Mouse (Mus musculus): ENCODE results near the gene Capns1. TPM values are rescaled to one million over a fixed set of nuclear protein-coding genes. Genes with fewer than 3 reads are reported as not detected.
A peak's percentile ranks its signal among the peaks of the same experiment; 100 is the strongest.

Capns1 gene
- total and polyA plus RNA-seq, 3 experiments: 31.7 to 354 TPM; not detected in 1

DNA sequence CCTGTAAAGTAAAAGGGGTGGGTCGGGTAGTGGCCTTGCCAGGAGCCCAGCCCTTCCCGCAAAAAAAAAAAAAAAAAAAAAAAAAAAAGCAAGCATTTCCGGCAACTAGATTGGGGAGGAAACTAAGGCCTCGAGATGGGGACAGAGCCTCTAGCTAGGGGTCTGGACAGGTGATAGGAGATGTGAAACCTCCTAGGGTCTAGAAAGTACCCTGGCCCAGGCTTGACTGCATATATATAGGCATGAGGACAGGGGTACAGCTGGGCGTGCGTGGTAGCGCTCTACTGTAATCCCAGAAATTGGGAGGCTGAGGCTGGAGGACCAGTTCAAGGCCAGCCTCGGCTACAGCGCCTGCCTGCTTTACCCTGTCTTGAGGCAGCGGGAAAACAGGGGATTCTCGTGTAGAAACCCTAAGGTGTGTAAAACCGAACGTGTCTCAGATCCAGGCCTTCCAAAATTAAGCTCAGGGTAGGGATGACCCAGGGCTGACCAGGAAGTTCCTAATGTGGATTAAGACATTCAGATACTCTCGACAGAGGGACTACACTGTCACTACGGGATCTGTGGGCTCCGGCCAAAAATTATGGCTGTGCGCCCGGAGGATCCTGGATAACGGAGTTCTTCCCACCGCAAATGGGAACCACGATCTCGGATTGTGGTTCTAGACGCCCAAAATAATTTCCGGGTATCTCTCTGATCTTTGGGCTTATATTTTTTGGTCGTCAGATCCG is 4.3 kb downstream of the Capns1 start:
- Histone ChIP-seq H3K27me3 (ENCODE audit: control insufficient read depth in 1 of 2, insufficient read depth in 2 of 2, low read length in 2 of 2) (no peaks in the 10 kb centered on the region), H3K9me3 (replicated peaks; ENCODE audit: insufficient read depth, low read length) (no peaks in the 10 kb centered on the region), H3K9ac (ENCODE audit: control insufficient read depth, low read depth, low read length, poor library complexity, severe bottlenecking) (peak overlapping the region; percentile 68), H3K4me1 (ENCODE audit: control insufficient read depth in 1 of 2, insufficient read depth in 2 of 2, low read length in 2 of 2) (peaks cover 0 to 17% of the 10 kb centered on the region in 2 experiments; a peak in 3 of 4 replicates), H3K36me3 (ENCODE audit: control insufficient read depth in 1 of 2, insufficient read depth in 2 of 2, low read length in 2 of 2) (peaks cover 0 to 14% of the 10 kb centered on the region in 2 experiments; a peak in 2 of 4 replicates), H3K4me3 (ENCODE audit: control insufficient read depth in 1 of 2, insufficient read depth in 1 of 2, low read depth in 2 of 2, low read length in 2 of 2) (peak overlapping the region; percentile 57 to 66), H3K27ac (ENCODE audit: control insufficient read depth, low read depth, low read length) (peak overlapping the region; percentile 76), H3K79me2 (ENCODE audit: control insufficient read depth, insufficient read depth, low read length, poor library complexity) (peaks cover 9% of the 10 kb centered on the region)
- DNase-seq (ENCODE audit: low read depth, low spot score): peak; percentile 77
- peak; percentile 49; the same call in 1 of the 2 replicates for TF ChIP-seq MAZ (IDR thresholded peaks at IDR 0.05; ENCODE audit: low read depth, low read length)
- TF ChIP-seq ZMIZ1 (IDR thresholded peaks at IDR 0.05; ENCODE audit: low read depth, low read length): 0 out of 2 replicates have a peak, but pooled peaks have one; percentile 22
- peak; percentile 72; the same call in 1 of the 2 replicates for TF ChIP-seq SIN3A (IDR thresholded peaks at IDR 0.05; ENCODE audit: low read length)
- no peak for TF ChIP-seq MYC (IDR thresholded peaks at IDR 0.05; ENCODE audit: low read depth, low read length)
- TF ChIP-seq MXI1 (IDR thresholded peaks at IDR 0.05; ENCODE audit: low read depth, low read length): peak; percentile 42
- TF ChIP-seq ZNF384 (IDR thresholded peaks at IDR 0.05; ENCODE audit: low read depth, low read length): peak; percentile 98
- TF ChIP-seq HCFC1 (IDR thresholded peaks at IDR 0.05; ENCODE audit: low read depth, low read length): peak; percentile 69
- TF ChIP-seq MAFK (IDR thresholded peaks at IDR 0.05; ENCODE audit: borderline replicate concordance, low read depth, low read length): no peak
- TF ChIP-seq ELF1 (IDR thresholded peaks at IDR 0.05; ENCODE audit: low read depth, low read length): 0 out of 2 replicates have a peak, but pooled peaks have one; percentile 46
- 0 out of 2 replicates have a peak, but pooled peaks have one; percentile 18 for TF ChIP-seq NELFE (IDR thresholded peaks at IDR 0.05; ENCODE audit: low read depth, low read length)
- TF ChIP-seq ZKSCAN1 (IDR thresholded peaks at IDR 0.05; ENCODE audit: low read depth, low read length): peak; percentile 34; the same call in 1 of the 2 replicates
- no peak for TF ChIP-seq MAX (IDR thresholded peaks at IDR 0.05; ENCODE audit: low read length)
- TF ChIP-seq POLR2AphosphoS2 (IDR thresholded peaks at IDR 0.05; ENCODE audit: low read length): no peak

DNA sequence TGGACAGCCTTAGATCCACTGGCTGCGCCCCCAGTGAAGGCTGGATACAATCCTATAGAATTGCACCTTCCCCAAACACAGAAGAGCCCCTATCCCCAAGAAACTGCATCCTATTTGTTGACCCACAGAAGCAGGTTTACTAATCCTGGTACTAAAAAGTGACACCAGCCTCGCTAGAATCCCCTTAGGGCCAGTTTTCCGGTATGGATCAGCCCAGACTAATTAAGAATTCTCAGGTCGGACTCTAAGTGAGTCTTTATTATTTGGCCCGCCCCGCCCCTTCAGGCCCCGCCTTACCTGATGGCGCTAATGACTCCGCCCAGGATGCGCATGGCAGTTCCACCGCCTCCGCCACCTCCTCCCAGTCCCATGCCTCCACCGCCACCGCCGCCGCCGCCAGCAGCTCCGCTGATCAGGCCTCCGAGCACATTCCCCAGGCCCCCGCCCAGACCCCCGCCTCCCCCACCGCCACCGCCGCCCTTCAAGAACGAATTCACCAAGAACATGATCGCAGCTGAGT is 5.0 kb downstream of the Capns1 start:
- Histone ChIP-seq H3K27ac (ENCODE audit: control insufficient read depth, low read depth, low read length) (peak overlapping the region; percentile 25; the same call in 1 of the 2 replicates), H3K4me3 (ENCODE audit: control insufficient read depth in 1 of 2, insufficient read depth in 1 of 2, low read depth in 2 of 2, low read length in 2 of 2) (peak overlapping the region; percentile 33 to 57), H3K4me1 (ENCODE audit: control insufficient read depth in 1 of 2, insufficient read depth in 2 of 2, low read length in 2 of 2) (peaks cover 0 to 17% of the 10 kb centered on the region in 2 experiments; a peak in 3 of 4 replicates), H3K9ac (ENCODE audit: control insufficient read depth, low read depth, low read length, poor library complexity, severe bottlenecking) (peak overlapping the region; percentile 68), H3K79me2 (ENCODE audit: control insufficient read depth, insufficient read depth, low read length, poor library complexity) (peaks cover 9% of the 10 kb centered on the region), H3K9me3 (replicated peaks; ENCODE audit: insufficient read depth, low read length) (no peaks in the 10 kb centered on the region), H3K27me3 (ENCODE audit: control insufficient read depth in 1 of 2, insufficient read depth in 2 of 2, low read length in 2 of 2) (no peaks in the 10 kb centered on the region), H3K36me3 (ENCODE audit: control insufficient read depth in 1 of 2, insufficient read depth in 2 of 2, low read length in 2 of 2) (peaks cover 0 to 14% of the 10 kb centered on the region in 2 experiments; a peak in 2 of 4 replicates)
- peak; percentile 89 for DNase-seq (ENCODE audit: low read depth, low spot score)
- TF ChIP-seq USF2 (IDR thresholded peaks at IDR 0.05; ENCODE audit: borderline replicate concordance in 1 of 2, insufficient read depth in 1 of 2, low read depth in 1 of 2, low read length in 2 of 2) (no peak), POLR2A (IDR thresholded peaks at IDR 0.05; ENCODE audit: control insufficient read depth in 1 of 2, insufficient read depth in 1 of 2, low read depth in 1 of 2, low read length in 2 of 2, poor library complexity in 1 of 2) (no peak; a peak in 1 of 4 replicates), EP300 (IDR thresholded peaks at IDR 0.05; ENCODE audit: low read depth in 1 of 2, low read length in 2 of 2) (no peak), SMC3 (IDR thresholded peaks at IDR 0.05; ENCODE audit: low read depth, low read length) (no peak), POLR2AphosphoS2 (IDR thresholded peaks at IDR 0.05; ENCODE audit: low read length) (no peak), KAT2A (conservative IDR thresholded peaks at IDR 0.05; ENCODE audit: low read depth, low read length) (no peak), MXI1 (IDR thresholded peaks at IDR 0.05; ENCODE audit: low read depth, low read length) (0 out of 2 replicates have a peak, but pooled peaks have one; percentile 29), SIN3A (IDR thresholded peaks at IDR 0.05; ENCODE audit: low read length) (no peak; the same call in 1 of the 2 replicates), RCOR1 (IDR thresholded peaks at IDR 0.05; ENCODE audit: low read depth, low read length) (no peak), E2F4 (IDR thresholded peaks at IDR 0.05; ENCODE audit: borderline replicate concordance, low read depth, low read length) (no peak), NRF1 (IDR thresholded peaks at IDR 0.05; ENCODE audit: insufficient read depth, low read depth, low read length, poor library complexity, severe bottlenecking) (peak; percentile 71), ELF1 (IDR thresholded peaks at IDR 0.05; ENCODE audit: low read depth, low read length) (no peak), ZMIZ1 (IDR thresholded peaks at IDR 0.05; ENCODE audit: low read depth, low read length) (peak; percentile 47; the same call in 1 of the 2 replicates), ZC3H11A (IDR thresholded peaks at IDR 0.05; ENCODE audit: low read depth, low read length) (no peak), TBP (IDR thresholded peaks at IDR 0.05; ENCODE audit: low read depth, low read length) (no peak), MAFK (IDR thresholded peaks at IDR 0.05; ENCODE audit: borderline replicate concordance, low read depth, low read length) (no peak), MAX (IDR thresholded peaks at IDR 0.05; ENCODE audit: low read length) (no peak), TAL1 (IDR thresholded peaks at IDR 0.05; ENCODE audit: low read length) (no peak), UBTF (IDR thresholded peaks at IDR 0.05; ENCODE audit: borderline replicate concordance, insufficient read depth, low read depth, low read length) (no peak), JUND (IDR thresholded peaks at IDR 0.05; ENCODE audit: low read depth, low read length) (no peak), MYB (IDR thresholded peaks at IDR 0.05; ENCODE audit: low read depth, low read length) (no peak), GATA1 (IDR thresholded peaks at IDR 0.05; ENCODE audit: low read depth, low read length) (no peak)
